Mouse (Mus musculus) spleen, postnatal 4 days (tissue): ENCODE measurements around the gene Tmem132a.
A peak's percentile ranks its signal among the peaks of the same experiment; 100 is the strongest.

ENCODE experiments used
- DNase-seq, 2 experiments: peaks; one replicate each; pipeline ENCODE4 v3.0.0; 2022; ENCODE audit warnings: low spot score in 2 of 2

Gene Tmem132a

DNA sequence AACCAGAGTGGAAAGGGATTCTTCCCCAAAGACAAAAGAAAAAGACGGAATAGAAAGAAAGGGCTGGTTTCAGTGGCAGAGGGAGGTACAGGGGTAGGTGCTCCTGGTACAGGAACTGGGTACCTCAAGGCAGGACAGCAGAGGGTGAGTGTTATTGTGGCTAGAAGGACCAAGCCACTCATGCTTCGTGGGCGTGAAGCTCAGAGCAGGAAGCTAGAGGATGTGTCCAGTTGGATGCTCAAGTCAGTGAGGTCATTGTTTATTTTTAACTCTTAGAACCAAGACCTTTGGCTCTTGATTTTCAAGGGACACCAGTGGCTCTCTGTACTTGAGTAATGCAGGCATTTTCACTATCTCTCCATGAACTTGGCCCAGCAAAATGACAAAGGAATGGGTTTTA lies 37.7 kb downstream of the Tmem132a start:
- DNase-seq, result no peak

DNA sequence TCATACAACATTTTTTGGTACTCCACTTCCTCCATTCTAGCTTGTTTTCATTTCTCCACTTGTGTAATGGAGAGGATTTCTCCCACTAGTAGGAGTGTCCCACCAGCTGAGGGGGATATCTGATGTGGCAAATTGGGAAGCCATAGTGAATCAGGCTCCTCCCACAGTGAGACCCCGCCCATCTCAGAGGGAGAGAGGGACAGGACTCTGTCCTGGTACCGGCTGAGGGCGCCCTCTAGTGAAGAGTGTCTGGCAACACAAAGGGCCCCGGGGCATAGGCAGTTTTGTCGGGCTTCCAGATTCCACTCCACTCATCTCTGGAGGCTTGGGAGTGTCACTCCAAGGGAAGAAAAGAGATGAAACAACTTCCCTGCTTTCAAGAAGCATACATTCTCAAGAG lies 38.3 kb downstream of the Tmem132a start:
- DNase-seq, result peak; percentile 72 to 84

DNA sequence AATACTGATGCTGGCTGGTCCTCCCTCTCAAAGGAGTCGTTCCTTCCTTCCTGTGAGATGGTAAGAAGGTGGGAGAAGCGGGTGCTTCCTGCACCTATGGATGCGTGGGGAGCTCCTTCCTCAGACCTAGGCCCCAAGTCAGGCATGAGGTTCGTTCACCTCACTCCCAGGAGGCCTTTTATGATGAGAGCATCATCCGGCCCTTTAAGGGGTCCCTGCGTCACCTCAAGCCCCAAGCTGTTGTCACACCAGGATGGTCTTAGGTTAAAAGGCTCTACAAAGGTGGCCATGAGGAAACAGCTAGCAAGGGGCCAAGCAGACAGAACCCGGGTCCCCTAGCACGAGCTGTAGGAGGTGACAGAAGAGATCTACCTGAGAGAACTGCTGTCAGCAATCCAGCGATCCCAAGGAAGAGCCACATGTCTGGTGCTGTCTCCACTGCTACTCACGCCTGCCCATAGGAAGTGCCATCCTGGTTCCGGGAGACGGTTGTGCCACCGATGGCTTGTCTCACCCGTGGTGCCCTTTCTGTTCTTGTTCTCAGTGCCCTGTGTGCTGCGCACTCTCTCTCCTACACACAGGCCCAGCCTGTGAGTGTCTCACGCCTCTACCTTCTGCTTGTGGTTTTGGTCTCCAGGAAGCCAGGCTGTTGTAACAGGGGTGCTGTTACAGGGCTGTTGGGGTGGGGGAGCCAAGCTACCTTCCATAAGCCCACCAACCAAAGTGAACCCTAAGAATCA lies 40.1 kb downstream of the Tmem132a start, which contains the start of gene Cd6:
Gene Cd6 (minus strand): TSS at position 623 of the 740 bp plus-strand sequence.
- DNase-seq, result no peak

DNA sequence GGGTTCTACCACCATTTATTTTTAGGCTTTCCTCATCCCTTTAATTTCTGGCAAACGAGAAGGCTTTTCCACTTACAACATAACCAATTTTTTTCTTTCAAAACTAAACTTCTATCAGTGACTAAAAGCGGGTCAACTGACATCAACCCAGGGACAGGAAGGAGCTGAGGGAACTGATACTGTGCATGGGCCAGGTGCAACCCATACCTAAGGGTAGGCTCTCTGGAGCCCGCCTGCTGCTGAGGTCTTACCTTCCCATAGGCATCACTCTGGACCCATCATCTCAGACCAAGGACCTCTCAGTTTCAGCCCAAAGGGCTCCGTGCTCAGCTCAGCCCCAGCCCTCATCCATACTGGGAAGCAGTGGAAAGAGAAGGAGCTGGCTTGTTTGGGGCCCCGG lies 41.4 kb downstream of the Tmem132a start:
- no peak for DNase-seq

DNA sequence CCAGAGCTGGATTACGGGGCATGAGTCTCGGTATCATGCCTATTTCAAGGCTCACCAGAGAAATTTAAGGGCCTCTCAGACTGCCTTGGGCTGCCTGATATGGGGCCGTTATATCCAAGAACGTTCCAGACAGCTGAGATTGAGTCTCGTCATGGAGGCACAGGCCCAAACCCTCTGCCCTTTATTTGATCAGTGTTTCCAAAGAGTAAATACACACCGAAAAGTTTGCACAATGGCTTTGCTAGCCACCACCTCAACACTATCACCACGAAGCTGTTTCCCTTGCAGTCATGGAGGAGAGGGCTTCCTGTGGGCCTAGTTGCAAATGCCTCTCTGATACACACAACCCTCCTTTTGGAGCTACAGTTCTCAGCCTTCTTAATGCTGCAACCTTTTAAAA lies 45.7 kb downstream of the Tmem132a start:
- no peak for DNase-seq

DNA sequence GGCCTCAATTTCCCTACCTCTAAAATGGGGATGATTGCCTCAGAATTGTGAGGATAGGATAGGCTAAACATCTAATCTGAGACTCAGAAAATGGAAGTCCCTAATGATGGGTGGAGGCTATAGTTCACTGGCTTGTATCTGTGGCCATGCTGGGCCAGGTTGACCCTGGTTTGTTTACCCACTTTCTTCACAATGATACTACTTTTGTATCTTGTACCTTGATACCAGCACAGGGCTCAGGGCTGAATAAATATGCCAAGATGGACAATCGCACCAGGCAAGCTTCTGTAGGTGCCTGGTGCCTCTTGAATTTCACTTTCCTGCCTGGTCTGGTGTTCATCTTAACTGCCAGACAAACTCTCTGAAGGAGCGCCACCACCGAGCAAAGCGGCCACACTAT lies 47.2 kb downstream of the Tmem132a start:
- no peak for DNase-seq

DNA sequence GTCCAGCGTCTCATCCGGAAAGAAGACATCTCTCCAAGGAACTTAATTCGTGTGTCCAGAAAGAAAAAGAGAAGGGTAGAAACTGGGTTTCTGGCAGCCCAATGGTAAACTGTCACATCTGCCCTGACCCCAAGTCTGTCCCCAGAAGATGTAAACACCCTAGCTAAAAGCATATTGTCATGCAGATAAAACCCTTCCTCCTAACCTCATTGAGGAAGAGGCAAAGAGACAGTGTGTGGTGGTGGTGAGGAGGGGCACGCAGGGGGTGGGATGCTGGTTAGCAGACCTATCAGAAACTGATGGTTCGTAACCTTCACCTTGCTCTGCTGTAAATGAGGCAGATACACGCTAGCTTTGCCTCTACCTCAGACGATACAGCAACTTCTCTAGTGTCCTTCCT lies 48.4 kb downstream of the Tmem132a start:
- DNase-seq, result no peak

DNA sequence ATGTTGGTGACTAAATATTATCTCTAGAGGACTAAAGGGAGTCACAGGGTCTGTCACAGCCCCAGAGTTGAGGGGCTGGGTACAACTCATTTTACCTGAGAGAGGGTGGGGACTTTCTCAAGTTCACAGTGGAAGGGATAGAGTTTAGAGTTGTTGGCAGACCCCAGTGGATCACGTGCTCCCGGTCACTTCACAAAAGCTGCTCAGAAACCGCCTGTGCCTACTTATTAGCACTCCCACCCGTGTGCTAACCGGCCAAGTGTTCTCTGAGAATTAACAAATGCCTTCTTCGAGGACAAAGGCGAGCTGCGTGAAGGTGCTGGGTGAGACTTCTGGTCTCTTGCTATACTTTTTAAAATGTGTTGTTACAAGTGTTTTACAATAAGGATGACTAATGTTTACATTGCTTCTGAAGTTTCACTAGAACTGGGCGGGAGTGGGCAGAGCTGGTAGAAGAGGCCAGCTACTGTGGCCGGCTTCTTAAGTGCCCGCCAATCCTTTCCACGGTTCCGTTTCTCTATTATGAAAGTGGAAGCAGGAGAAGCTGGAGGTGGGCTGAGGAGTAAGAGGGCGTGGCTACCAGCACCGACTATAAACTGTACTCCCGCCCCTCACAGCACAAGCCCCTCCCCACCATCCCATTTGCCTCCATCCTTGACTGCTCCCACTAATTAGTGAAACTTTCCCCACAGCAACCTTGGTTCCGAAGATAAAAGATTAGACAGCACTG lies 51.4 kb downstream of the Tmem132a start:
- no peak for DNase-seq

DNA sequence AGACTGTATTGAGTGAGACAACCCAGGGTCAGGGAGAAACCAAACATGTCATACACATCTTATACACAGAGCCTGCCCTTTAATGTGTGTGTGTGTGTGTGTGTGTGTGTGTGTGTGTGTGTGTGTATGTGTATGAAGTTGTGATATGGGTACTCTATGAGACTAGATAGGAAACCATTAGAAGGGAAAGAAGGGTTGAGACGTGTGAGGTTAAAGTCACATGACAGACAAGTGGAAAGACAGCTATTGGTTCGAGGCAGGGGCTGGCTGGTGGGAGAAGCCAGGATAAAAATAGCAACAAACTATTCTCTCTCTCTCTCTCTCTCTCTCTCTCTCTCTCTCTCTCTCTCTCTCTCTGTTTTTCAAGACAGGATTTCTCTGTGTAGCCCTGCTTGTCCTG lies 53.3 kb downstream of the Tmem132a start:
- DNase-seq, result no peak

DNA sequence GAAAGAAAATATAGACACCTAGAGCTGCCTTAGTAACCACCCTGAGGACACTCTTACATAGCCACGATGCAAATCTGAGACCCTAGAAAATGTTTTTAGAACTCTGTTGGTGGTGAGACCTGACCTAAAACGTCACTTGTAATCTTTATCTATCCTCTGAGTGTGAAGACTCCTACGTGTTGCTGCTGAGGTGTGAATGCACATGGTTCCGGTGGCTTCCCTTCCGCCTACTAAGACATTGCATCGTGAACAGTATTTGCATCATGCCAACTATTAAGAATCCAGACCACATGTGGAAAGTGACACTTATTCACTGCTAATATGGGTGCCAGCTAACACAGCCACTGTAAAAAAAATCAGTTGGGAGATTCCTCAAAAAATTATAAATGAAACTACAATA lies 53.9 kb downstream of the Tmem132a start:
- DNase-seq, result no peak

DNA sequence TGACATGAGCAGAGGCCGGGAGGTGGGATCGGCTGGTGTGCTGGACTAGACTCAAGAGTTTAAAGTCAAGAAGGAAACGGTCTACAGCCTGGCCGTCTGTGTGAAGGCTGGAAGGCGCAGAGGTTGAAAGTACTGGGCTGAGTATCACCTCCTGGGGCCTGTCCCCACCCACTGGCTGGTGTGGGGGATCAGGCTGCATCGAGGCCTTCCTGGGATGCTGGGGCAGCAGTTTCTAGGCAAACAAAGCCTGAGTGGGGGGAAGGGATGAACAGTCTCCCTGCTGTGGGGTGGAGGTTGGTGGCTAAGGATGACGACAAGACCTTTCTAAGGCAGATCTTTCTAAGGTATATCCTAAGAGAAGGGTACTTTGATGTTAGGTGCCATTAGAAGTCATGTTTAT lies 55.8 kb downstream of the Tmem132a start:
- no peak for DNase-seq

DNA sequence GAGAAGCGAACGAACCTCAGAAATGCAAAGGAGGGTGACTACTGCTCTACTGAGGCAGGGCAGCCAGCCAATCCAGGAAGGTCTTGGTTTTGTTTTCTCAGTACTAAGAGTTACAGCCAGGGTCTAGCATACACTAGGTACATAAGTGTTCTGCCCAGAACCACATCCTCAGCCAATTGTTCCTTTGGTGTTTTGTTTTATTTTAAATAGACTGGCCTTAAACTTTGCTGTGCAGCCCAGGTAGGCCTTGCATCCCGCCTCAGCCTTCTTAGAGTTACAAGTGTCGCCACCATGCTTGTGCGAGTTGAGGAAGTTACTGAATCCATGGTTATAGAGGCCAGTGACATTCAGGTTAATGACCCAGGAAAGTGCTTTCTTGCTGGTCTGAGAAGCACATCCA lies 56.7 kb downstream of the Tmem132a start:
- DNase-seq, result no peak

DNA sequence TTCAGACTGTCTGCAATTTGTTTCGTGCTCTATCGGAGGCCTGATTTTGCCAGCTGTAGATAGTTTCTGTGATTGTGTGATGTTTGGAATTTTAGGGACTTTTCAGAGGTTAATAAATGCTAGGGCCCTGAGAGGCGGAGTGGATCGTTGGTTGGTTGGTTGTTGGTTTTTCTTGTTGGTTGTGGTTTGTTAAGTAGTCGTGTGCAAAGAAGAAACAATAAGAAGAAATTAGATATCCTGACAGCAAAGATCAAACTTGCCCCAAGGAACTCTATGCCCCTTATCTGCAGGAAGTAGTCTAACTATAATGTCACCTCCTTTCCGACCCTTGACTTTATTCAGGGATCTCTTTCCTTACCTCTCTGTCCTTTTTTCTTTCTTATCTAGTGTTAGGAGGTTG lies 58.3 kb downstream of the Tmem132a start:
- DNase-seq, result no peak

DNA sequence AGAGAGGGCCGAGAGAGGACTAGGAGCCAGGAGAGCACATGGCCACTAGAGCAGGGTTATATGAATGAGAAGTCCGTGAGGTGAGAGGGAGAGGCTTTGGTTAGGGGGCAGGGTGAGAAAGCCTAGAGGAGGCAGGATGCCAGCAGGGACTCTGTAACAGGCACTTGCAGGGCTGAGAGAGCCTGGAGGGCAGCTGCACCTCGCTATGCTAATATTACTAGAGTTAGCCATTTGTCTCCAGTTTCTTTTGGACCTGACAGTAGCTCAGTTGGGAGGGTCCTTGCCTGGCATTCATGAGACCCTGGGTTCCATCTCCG lies 59.6 kb downstream of the Tmem132a start:
- no peak for DNase-seq

DNA sequence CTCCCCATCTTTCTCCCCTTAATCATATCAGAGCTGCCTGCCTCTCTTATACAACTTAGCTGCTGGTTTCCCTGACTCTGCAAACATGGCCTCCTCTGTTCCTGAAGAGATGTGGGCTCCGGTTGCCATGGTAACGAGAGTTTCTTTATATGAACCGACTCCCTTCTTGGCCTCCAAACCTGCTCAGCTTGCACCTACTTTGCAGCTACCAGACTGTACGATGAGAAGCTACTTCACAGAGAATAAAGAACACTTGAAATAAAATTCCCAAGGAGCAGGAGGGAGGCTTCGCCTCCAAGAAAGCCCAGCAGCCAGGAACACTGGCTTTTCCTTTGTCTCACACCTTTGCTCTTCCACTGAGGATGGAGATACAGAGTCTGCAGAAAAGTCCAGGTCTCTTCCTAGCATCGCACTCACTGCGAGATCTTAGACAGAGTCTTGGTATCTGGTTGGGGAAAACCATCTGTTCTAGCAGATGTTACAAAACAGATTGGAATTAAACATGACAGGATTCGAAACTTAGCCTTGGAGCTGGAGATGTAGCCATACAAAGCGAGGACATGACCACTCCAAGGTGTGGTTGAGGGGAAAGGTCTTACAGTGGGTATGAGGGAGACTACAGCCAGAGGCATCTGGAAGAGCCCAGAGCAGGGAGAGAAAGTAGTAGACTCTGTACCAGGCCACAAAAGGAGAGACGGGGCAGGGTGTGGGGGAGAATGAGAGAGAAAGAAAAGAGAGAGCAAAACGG lies 60.1 kb downstream of the Tmem132a start:
- DNase-seq, result no peak

DNA sequence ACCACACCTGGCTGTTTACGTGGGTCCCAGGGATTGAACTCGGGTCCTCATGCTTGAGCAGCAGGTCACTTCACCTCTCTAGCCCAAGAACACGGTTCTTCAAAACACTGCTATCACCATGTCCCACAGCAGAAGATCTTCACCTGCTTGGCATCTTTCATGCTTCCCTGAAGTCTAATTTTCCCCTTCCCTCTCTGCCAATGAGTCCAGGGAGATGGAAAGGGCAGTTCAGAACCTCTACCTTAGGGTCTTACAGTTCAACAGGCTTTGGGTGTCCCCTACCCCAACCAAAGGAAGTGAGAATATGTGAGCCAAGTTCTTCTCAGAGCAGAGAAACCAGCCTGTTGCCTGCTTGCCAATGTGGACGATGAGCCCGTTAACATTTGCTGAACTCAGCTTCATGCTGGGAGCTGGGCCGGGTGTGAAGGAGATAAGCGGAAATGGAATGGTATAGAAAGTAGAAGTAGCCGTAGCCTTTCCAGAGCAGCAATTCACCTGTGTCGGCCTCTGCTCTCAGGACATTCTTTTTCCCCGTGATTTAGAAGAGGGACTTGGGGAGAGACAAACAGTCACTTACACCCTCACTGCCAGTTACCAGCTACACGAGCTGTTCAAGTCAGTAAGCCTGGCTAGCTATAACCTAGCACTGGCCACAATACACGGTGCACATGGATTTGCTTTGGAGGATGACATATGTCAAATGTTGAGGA lies 61.1 kb downstream of the Tmem132a start:
- DNase-seq, result no peak
